Mouse (Mus musculus): ENCODE measurements around the gene Rnd1. TPM values are rescaled to one million over a fixed set of nuclear protein-coding genes. Genes with fewer than 3 reads are reported as not detected.

Gene Rnd1
- polyA plus RNA-seq, 1 experiment from 2014 or later: 0.28 TPM

GRCm38 (mm10) chr15:98615751-98616150 is 61.5 kb downstream of the Rnd1 start:
- no peaks in the 10 kb centered on the region for H3K36me3 ChIP-seq (ENCODE audit: control insufficient read depth, insufficient read depth, low read length)
- H3K9ac ChIP-seq (ENCODE audit: low read depth, low read length): no peak overlapping the region
- no peak overlapping the region for H3K4me3 ChIP-seq (ENCODE audit: low read length)
- no peaks in the 10 kb centered on the region for H3K27me3 ChIP-seq (ENCODE audit: control insufficient read depth, insufficient read depth, low read length)
- 75% methylated on average over 6 of the region's 6 CpGs for WGBS
- H3K27ac ChIP-seq (ENCODE audit: low read depth, low read length): no peak overlapping the region
- 0 out of 2 replicates have a peak, but pooled peaks cover 4% of the 10 kb centered on the region for H3K4me1 ChIP-seq (ENCODE audit: control insufficient read depth, insufficient read depth, low read length)
- H3K9me3 ChIP-seq (ENCODE audit: control insufficient read depth, low read length): no peaks in the 10 kb centered on the region
- H3K4me2 ChIP-seq (replicated peaks; ENCODE audit: low read depth, low read length): no peak overlapping the region
- ATAC-seq (ENCODE audit: low FRiP score, low TSS enrichment): no peak

DNA sequence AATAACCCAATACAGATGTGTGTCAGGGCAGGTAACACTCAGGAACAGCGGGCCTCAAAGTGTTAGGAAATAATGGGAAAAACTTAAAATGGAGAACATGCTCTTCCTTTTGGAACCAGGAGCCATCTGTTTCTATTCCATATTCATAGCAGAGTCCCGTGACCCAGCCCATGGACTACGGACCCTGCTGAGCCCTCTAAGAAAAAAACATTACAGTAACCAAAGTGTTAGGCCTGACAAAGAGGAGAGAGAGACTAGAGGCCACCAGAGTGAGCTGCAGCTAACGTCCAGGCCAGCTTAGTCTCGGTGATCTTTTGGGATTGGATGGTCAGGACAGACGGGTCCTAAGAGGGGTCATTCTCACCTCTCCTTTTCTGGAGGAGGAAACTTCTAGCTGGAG is 62.3 kb downstream of the Rnd1 start:
- Histone ChIP-seq H3K9ac (ENCODE audit: low read depth, low read length) (no peak overlapping the region), H3K9me3 (ENCODE audit: control insufficient read depth, low read length) (no peaks in the 10 kb centered on the region), H3K4me2 (replicated peaks; ENCODE audit: low read depth, low read length) (no peak overlapping the region), H3K4me3 (ENCODE audit: low read length) (no peak overlapping the region), H3K36me3 (ENCODE audit: control insufficient read depth, insufficient read depth, low read length) (no peaks in the 10 kb centered on the region), H3K4me1 (ENCODE audit: control insufficient read depth, insufficient read depth, low read length) (0 out of 2 replicates have a peak, but pooled peaks cover 4% of the 10 kb centered on the region), H3K27me3 (ENCODE audit: control insufficient read depth, insufficient read depth, low read length) (no peaks in the 10 kb centered on the region), H3K27ac (ENCODE audit: low read depth, low read length) (no peak overlapping the region)
- WGBS: 56% methylated on average over 6 of the region's 6 CpGs
- ATAC-seq (ENCODE audit: low FRiP score, low TSS enrichment): no peak

GRCm38 (mm10) chr15:98614551-98614950 is 62.7 kb downstream of the Rnd1 start:
- Histone ChIP-seq H3K27ac (ENCODE audit: low read depth, low read length) (no peak overlapping the region), H3K27me3 (ENCODE audit: control insufficient read depth, insufficient read depth, low read length) (no peaks in the 10 kb centered on the region), H3K4me1 (ENCODE audit: control insufficient read depth, insufficient read depth, low read length) (0 out of 2 replicates have a peak, but pooled peaks cover 4% of the 10 kb centered on the region), H3K9ac (ENCODE audit: low read depth, low read length) (no peak overlapping the region), H3K4me2 (replicated peaks; ENCODE audit: low read depth, low read length) (no peak overlapping the region), H3K9me3 (ENCODE audit: control insufficient read depth, low read length) (no peaks in the 10 kb centered on the region), H3K4me3 (ENCODE audit: low read length) (no peak overlapping the region), H3K36me3 (ENCODE audit: control insufficient read depth, insufficient read depth, low read length) (no peaks in the 10 kb centered on the region)
- 79% methylated on average over 9 of the region's 9 CpGs for WGBS
- no peak for ATAC-seq (ENCODE audit: low FRiP score, low TSS enrichment)

Other genes with a start within 250 kb of the Rnd1 start
- not detected in 2 replicates for gene Olfr282, start 246.2 kb downstream of the Rnd1 start, polyA plus RNA-seq (2014; fragmentation: Nextera tagmentation; extraction: Ambion mirVana)
- not detected in 2 replicates for gene Olfr281, start 224.9 kb downstream of the Rnd1 start, polyA plus RNA-seq (2014; fragmentation: Nextera tagmentation; extraction: Ambion mirVana)
- gene OR5BS1P, start 207.6 kb downstream of the Rnd1 start, polyA plus RNA-seq (2014; fragmentation: Nextera tagmentation; extraction: Ambion mirVana): not detected in 2 replicates
- 0.28 and 0.44 TPM in 2 replicates for gene Lalba, start 194.7 kb downstream of the Rnd1 start, polyA plus RNA-seq (2014; fragmentation: Nextera tagmentation; extraction: Ambion mirVana)
- gene Olfr279, start 185.1 kb downstream of the Rnd1 start, polyA plus RNA-seq (2014; fragmentation: Nextera tagmentation; extraction: Ambion mirVana): not detected in 2 replicates
- gene Kansl2, start 143.2 kb downstream of the Rnd1 start, polyA plus RNA-seq (2014; fragmentation: Nextera tagmentation; extraction: Ambion mirVana): 107 and 123 TPM in 2 replicates
- 55.4 and 72.9 TPM in 2 replicates for gene Ccnt1, start 106.5 kb downstream of the Rnd1 start, polyA plus RNA-seq (2014; fragmentation: Nextera tagmentation; extraction: Ambion mirVana)
- gene 4930415O20Rik, start 106.5 kb downstream of the Rnd1 start, polyA plus RNA-seq (2014; fragmentation: Nextera tagmentation; extraction: Ambion mirVana): 0.57 TPM in 1 of 2 replicates, not detected in the other
- 26.2 and 31.5 TPM in 2 replicates for gene Adcy6, start 67.4 kb downstream of the Rnd1 start, polyA plus RNA-seq (2014; fragmentation: Nextera tagmentation; extraction: Ambion mirVana)
- gene Cacnb3, start 46.6 kb downstream of the Rnd1 start, polyA plus RNA-seq (2014; fragmentation: Nextera tagmentation; extraction: Ambion mirVana): 21.5 and 26.5 TPM in 2 replicates
- 27.3 and 32.2 TPM in 2 replicates for gene Ddx23, start 14.6 kb downstream of the Rnd1 start, polyA plus RNA-seq (2014; fragmentation: Nextera tagmentation; extraction: Ambion mirVana)
- gene Ccdc65, start 30.7 kb upstream of the Rnd1 start, polyA plus RNA-seq (2014; fragmentation: Nextera tagmentation; extraction: Ambion mirVana): 0.69 and 1.0 TPM in 2 replicates
- 28.8 and 33.4 TPM in 2 replicates for gene Fkbp11, start 50.7 kb upstream of the Rnd1 start, polyA plus RNA-seq (2014; fragmentation: Nextera tagmentation; extraction: Ambion mirVana)
- 29.8 and 39.7 TPM in 2 replicates for gene Arf3, start 85.8 kb upstream of the Rnd1 start, polyA plus RNA-seq (2014; fragmentation: Nextera tagmentation; extraction: Ambion mirVana)
- not detected in 2 replicates for gene Wnt10b, start 100.7 kb upstream of the Rnd1 start, polyA plus RNA-seq (2014; fragmentation: Nextera tagmentation; extraction: Ambion mirVana)
- not detected in 2 replicates for gene Wnt1, start 112.4 kb upstream of the Rnd1 start, polyA plus RNA-seq (2014; fragmentation: Nextera tagmentation; extraction: Ambion mirVana)
- 1.4 TPM in 2 replicates for gene Ddn, start 132.0 kb upstream of the Rnd1 start, polyA plus RNA-seq (2014; fragmentation: Nextera tagmentation; extraction: Ambion mirVana)
- 67.8 and 83.7 TPM in 2 replicates for gene Prkag1, start 154.1 kb upstream of the Rnd1 start, polyA plus RNA-seq (2014; fragmentation: Nextera tagmentation; extraction: Ambion mirVana)
- 17.5 and 21.4 TPM in 2 replicates for gene Kmt2d, start 193.7 kb upstream of the Rnd1 start, polyA plus RNA-seq (2014; fragmentation: Nextera tagmentation; extraction: Ambion mirVana)
- gene Rhebl1, start 217.1 kb upstream of the Rnd1 start, polyA plus RNA-seq (2014; fragmentation: Nextera tagmentation; extraction: Ambion mirVana): 14.4 and 22.4 TPM in 2 replicates
- gene Dhh, start 221.1 kb upstream of the Rnd1 start, polyA plus RNA-seq (2014; fragmentation: Nextera tagmentation; extraction: Ambion mirVana): 0.54 and 0.84 TPM in 2 replicates
- 5.5 and 8.6 TPM in 2 replicates for gene Lmbr1l, start 240.8 kb upstream of the Rnd1 start, polyA plus RNA-seq (2014; fragmentation: Nextera tagmentation; extraction: Ambion mirVana)